Mouse (Mus musculus): ENCODE measurements around the gene Saysd1. TPM values are rescaled to one million over a fixed set of nuclear protein-coding genes. Genes with fewer than 3 reads are reported as not detected.
"Not testable (repeated sequence)": the region's sequence is repeated elsewhere in the genome, so short reads cannot be mapped to it uniquely, and the experiment has no call there.

Saysd1 gene
- polyA plus RNA-seq, 1 experiment from 2014 or later, result 13.4 TPM

- H3K4me2 ChIP-seq; H3K9ac ChIP-seq; H3K27ac ChIP-seq; H3K27me3 ChIP-seq; H3K36me3 ChIP-seq; ATAC-seq (ENCODE audit: insufficient number of reproducible peaks, low FRiP score, low TSS enrichment, low read depth); H3K4me3 ChIP-seq; H3K4me1 ChIP-seq; H3K9me3 ChIP-seq: not testable (repeated sequence)
- 92% methylated on average over 7 of the region's 7 CpGs for WGBS
Observed at GRCm38 (mm10) chr14:20027475-20027874, 110.9 kb downstream of the Saysd1 start.

Other genes with a start within 250 kb of the Saysd1 start
- gene Gng2, start 160.9 kb downstream of the Saysd1 start, polyA plus RNA-seq (2015; fragmentation: Nextera tagmentation; extraction: Ambion mirVana), result 49.4 and 60.6 TPM in 2 replicates
- 4.5 and 4.7 TPM in 2 replicates for gene Kcnk5, start 43.3 kb upstream of the Saysd1 start, polyA plus RNA-seq (2015; fragmentation: Nextera tagmentation; extraction: Ambion mirVana)
- 0.17 TPM in 1 of 2 replicates, not detected in the other for gene Kcnk16, start 130.7 kb upstream of the Saysd1 start, polyA plus RNA-seq (2015; fragmentation: Nextera tagmentation; extraction: Ambion mirVana)
- gene Nudt13, start 156.2 kb upstream of the Saysd1 start, polyA plus RNA-seq (2015; fragmentation: Nextera tagmentation; extraction: Ambion mirVana), result 17.6 and 19.6 TPM in 2 replicates
- 47.5 and 48.2 TPM in 2 replicates for gene Ecd, start 209.6 kb upstream of the Saysd1 start, polyA plus RNA-seq (2015; fragmentation: Nextera tagmentation; extraction: Ambion mirVana)
- gene Fam149b, start 209.6 kb upstream of the Saysd1 start, polyA plus RNA-seq (2015; fragmentation: Nextera tagmentation; extraction: Ambion mirVana), result 31.1 and 34.8 TPM in 2 replicates